Mouse (Mus musculus): ENCODE results near the gene Clec4g.

DNA sequence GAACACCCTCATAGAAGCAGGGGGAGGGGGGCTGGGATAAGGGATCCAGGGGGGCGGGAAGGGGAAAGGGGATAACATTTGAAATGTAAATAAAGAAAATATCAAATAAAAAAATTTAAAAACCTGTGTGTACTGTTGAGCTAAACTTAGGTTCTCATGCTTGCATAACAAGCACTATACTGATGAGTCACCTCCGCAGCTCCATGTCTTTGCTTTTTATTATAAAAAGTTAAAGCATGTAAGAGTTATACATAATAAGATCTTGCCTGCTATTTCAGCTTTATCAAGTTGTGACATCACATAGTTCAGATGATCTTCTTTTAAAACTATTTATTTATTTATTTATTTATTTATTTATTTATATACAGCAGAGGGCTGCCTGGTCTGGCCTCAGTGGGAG lies 15.1 kb upstream of the Clec4g start:
- no peak for TF ChIP-seq HCFC1 (IDR thresholded peaks at IDR 0.05; ENCODE audit: borderline replicate concordance, insufficient read depth, low read length)
- no peak for TF ChIP-seq CHD2 (IDR thresholded peaks at IDR 0.05; ENCODE audit: low read depth, low read length)
- no peak for TF ChIP-seq ZC3H11A (IDR thresholded peaks at IDR 0.05; ENCODE audit: borderline replicate concordance, low read depth, low read length)
- TF ChIP-seq MAFK (IDR thresholded peaks at IDR 0.05; ENCODE audit: insufficient read depth, low read depth, low read length) = no peak

All from ES-E14 (cell line).